Comparison of ENCODE assay signal across 19 mouse cellular contexts in the genomic region with DNA sequence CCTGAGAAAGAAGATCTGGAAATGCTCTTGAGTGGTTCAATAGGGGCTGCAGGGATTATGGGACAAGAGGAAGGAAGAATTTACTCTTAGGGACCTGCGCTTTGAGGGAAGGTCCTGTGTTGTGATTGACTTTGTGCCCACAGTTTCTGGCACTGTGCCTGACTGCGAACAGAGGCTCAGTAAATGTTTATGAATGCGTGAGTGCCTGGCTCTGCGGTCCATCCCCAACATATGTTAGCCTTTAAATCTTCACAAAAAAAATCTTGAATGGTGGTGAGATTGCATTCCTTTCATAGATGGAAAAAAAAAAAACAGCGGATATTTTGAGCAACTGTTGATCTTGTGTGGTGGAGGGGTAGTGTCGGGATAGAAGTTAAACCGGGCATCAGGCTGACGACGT. TPM values are rescaled to one million over a fixed set of nuclear protein-coding genes. Genes with fewer than 3 reads are reported as not detected.
DNase-seq lines count a peak whose midpoint lies in the region; ATAC-seq and TF ChIP-seq lines count a peak whose summit lies in the region.
"Had no signal": no experiment of that assay in that cellular context is flagged by ENCODE, and none has a peak within 500 bp of the region (broad histone marks: within the 10 kb centered on the region; RNA-seq: fewer than 3 reads in every experiment).

No protein-coding gene starts in this region.

- TF ChIP-seq CTCF in heart, adult 2 months (IDR thresholded peaks at IDR 0.05): no peak
- no peak for TF ChIP-seq CTCF in cerebellum, adult 2 months (IDR thresholded peaks at IDR 0.05; ENCODE audit: borderline replicate concordance, insufficient read depth, low read depth, low read length)

- H3K79me2 ChIP-seq in heart, adult 2 months (replicated peaks; ENCODE audit: control insufficient read depth, insufficient read depth, low read length): no peaks in the 10 kb centered on the region

- H3K27ac ChIP-seq in heart, adult 2 months: no peak overlapping the region
- H3K27ac ChIP-seq in limb, embryonic 13.5 days: no peak overlapping the region
- H3K27ac ChIP-seq in limb, embryonic 10.5 days: no peak overlapping the region
- H3K27ac ChIP-seq in cerebellum, adult 2 months (ENCODE audit: insufficient read depth, low read length): no peak overlapping the region
- H3K27ac ChIP-seq: limb, embryonic 12.5 days; stomach, embryonic 15.5 days had no signal

- intact Hi-C loops in heart, adult 2 months (cut with DNase I): no loop called here

- ATAC-seq in limb, embryonic 13.5 days (ENCODE audit: low FRiP score, low read depth): no peak
- ATAC-seq: CD4-positive, CD25-positive, alpha-beta regulatory T cell, adult 4 months; forebrain, postnatal 0 days; hindbrain, embryonic 16.5 days; liver, postnatal 0 days had no signal

- WGBS in heart, adult 2 months: 38% methylated on average over 9 of the region's 9 CpGs
- 50% methylated on average over 9 of the region's 9 CpGs for WGBS in limb, embryonic 13.5 days
- WGBS in limb, embryonic 10.5 days: 95% methylated on average over 9 of the region's 9 CpGs
- 47% methylated on average over 9 of the region's 9 CpGs for WGBS in cerebellum, adult 2 months

- TF ChIP-seq POLR2A in heart, adult 2 months (IDR thresholded peaks at IDR 0.05; ENCODE audit: insufficient read depth, low read depth, low read length): no peak
- no peak for TF ChIP-seq POLR2A in cerebellum, adult 2 months (IDR thresholded peaks at IDR 0.05; ENCODE audit: borderline replicate concordance, insufficient read depth, low read length)

- no peaks in the 10 kb centered on the region for H3K36me3 ChIP-seq in heart, adult 2 months (ENCODE audit: control insufficient read depth, insufficient read depth, low read length)
- no peaks in the 10 kb centered on the region for H3K36me3 ChIP-seq in limb, embryonic 13.5 days
- H3K36me3 ChIP-seq in limb, embryonic 10.5 days: no peaks in the 10 kb centered on the region
- H3K36me3 ChIP-seq: G1E; limb, embryonic 12.5 days; stomach, embryonic 15.5 days had no signal

- no peak overlapping the region for H3K4me3 ChIP-seq in heart, adult 2 months
- no peak overlapping the region for H3K4me3 ChIP-seq in limb, embryonic 13.5 days
- H3K4me3 ChIP-seq in limb, embryonic 10.5 days: no peak overlapping the region
- H3K4me3 ChIP-seq in cerebellum, adult 2 months (replicated peaks; ENCODE audit: insufficient read depth, low read depth, low read length): no peak overlapping the region
- H3K4me3 ChIP-seq: limb, embryonic 12.5 days; megakaryocyte, embryonic 14.5 days; stomach, embryonic 15.5 days had no signal

- no peaks in the 10 kb centered on the region for H3K9me3 ChIP-seq in limb, embryonic 13.5 days
- no peaks in the 10 kb centered on the region for H3K9me3 ChIP-seq in limb, embryonic 10.5 days (replicated peaks)
- H3K9me3 ChIP-seq: limb, embryonic 12.5 days; stomach, embryonic 15.5 days had no signal

- H3K4me1 ChIP-seq in heart, adult 2 months (ENCODE audit: control insufficient read depth, insufficient read depth, low read length): peaks cover 2% of the 10 kb centered on the region; the same call in 1 of the 2 replicates
- H3K4me1 ChIP-seq in limb, embryonic 13.5 days: peaks cover 42% of the 10 kb centered on the region
- H3K4me1 ChIP-seq in limb, embryonic 10.5 days: peaks cover 40% of the 10 kb centered on the region
- H3K4me1 ChIP-seq in cerebellum, adult 2 months (ENCODE audit: control insufficient read depth, insufficient read depth, low read length): no peaks in the 10 kb centered on the region
- H3K4me1 ChIP-seq: megakaryocyte, embryonic 14.5 days had no signal

- no peak overlapping the region for H3K9ac ChIP-seq in heart, adult 2 months (ENCODE audit: low read depth, low read length)
- H3K9ac ChIP-seq in limb, embryonic 13.5 days: no peak overlapping the region
- H3K9ac ChIP-seq: forebrain, postnatal 0 days; limb, embryonic 12.5 days; liver, postnatal 0 days; stomach, embryonic 15.5 days had no signal

- no peaks in the 10 kb centered on the region for H3K27me3 ChIP-seq in heart, adult 2 months (ENCODE audit: control insufficient read depth, insufficient read depth, low read length)
- H3K27me3 ChIP-seq in limb, embryonic 13.5 days: no peaks in the 10 kb centered on the region
- H3K27me3 ChIP-seq in limb, embryonic 10.5 days (ENCODE audit: low read depth, poor library complexity, severe bottlenecking): no peaks in the 10 kb centered on the region
- H3K27me3 ChIP-seq in cerebellum, adult 2 months (ENCODE audit: control insufficient read depth, insufficient read depth, low read length): no peaks in the 10 kb centered on the region
- H3K27me3 ChIP-seq: limb, embryonic 12.5 days; megakaryocyte, embryonic 14.5 days; stomach, embryonic 15.5 days had no signal

- H3K4me2 ChIP-seq in limb, embryonic 13.5 days (replicated peaks): peak overlapping the region; percentile 23; the same call in 1 of the 2 replicates
- H3K4me2 ChIP-seq: stomach, embryonic 15.5 days had no signal

- no peak for TF ChIP-seq EP300 in heart, adult 2 months (IDR thresholded peaks at IDR 0.05; ENCODE audit: insufficient read depth, low read depth, low read length)

- peak; percentile 55 to 62 for DNase-seq in cerebellum, postnatal 10 days
- DNase-seq in cerebellum, postnatal 25 days: no peak
- peak; percentile 17 for DNase-seq in heart, postnatal 4 days
- DNase-seq in heart, adult 2 months: no peak
- DNase-seq in limb, embryonic 10.5 days (ENCODE audit: low spot score): no peak
- peak; percentile 35 for DNase-seq in NIH3T3 (ENCODE audit: low read depth)
- DNase-seq in cerebellum, adult 2 months: no peak
- DNase-seq: cerebellum, postnatal 36 days; forebrain, postnatal 0 days; heart, postnatal 10 days; liver, postnatal 0 days; right cerebral cortex, postnatal 14 days had no signal

RNA-seq across cellular contexts. Expression of a gene that starts 52.4 kb away (rescaled TPM):
- 10 to 100 TPM; 37.9 to 50.1 TPM for total RNA-seq in heart, postnatal 4 days (2021)
- 10 to 100 TPM; 45.2 to 48.5 TPM for total RNA-seq in heart, adult 2 months (2021)
- polyA plus RNA-seq in heart, adult 2 months (2012; rRNA removed): 14.0 and 26.0 TPM in 2 replicates
- polyA plus RNA-seq in limb, embryonic 13.5 days (2015; fragmentation: Nextera tagmentation; extraction: Ambion mirVana): 3.1 TPM in 2 replicates
- polyA plus RNA-seq in limb, embryonic 10.5 days (2016; fragmentation: Nextera tagmentation; extraction: Ambion mirVana): 2.2 and 2.9 TPM in 2 replicates
- polyA plus RNA-seq in cerebellum, adult 2 months (2012; rRNA removed): 42.0 and 42.5 TPM in 2 replicates
- polyA plus RNA-seq: CD4-positive, CD25-positive, alpha-beta regulatory T cell, adult 4 months; G1E had no signal

Comparison
In these comparisons a context has a peak if more than half of its experiments do, and no peak if none do; other contexts are left out.
1. DNase-seq: peak in cerebellum, postnatal 10 days (2 of 2), heart, postnatal 4 days (single experiment) and NIH3T3 (single experiment); none in cerebellum, postnatal 25 days (0 of 2), heart, adult 2 months (0 of 2), limb, embryonic 10.5 days (single experiment) and cerebellum, adult 2 months (0 of 2).